Mouse (Mus musculus) midbrain, embryonic 11.5 days (tissue): Measurements from ENCODE around the gene Ceacam1. TPM values are rescaled to one million over a fixed set of nuclear protein-coding genes. Genes with fewer than 3 reads are reported as not detected.

ENCODE experiments used
- ATAC-seq: fragments of 200-750 bp; cut with Nextera tagmentation; 2 replicates; pipeline ENCODE4 v1.8.0; 2017; ENCODE audit warnings: moderate TSS enrichment, moderate library complexity; ENCODE audit not compliant: low FRiP score
- DNase-seq: peaks from one replicate; pipeline ENCODE4 v3.0.0; 2015; ENCODE audit warnings: low spot score; ENCODE audit errors: missing footprints
- H3K27ac ChIP-seq: fragments of 300-500 bp; sonication (generic); 2 replicates; pipeline ENCODE4 v1.5.1; 2014; ENCODE audit warnings: low read depth, low read length
- H3K27me3 ChIP-seq: fragments of 300-500 bp; sonication (generic); 2 replicates; pipeline ENCODE4 v1.6.1; 2014; ENCODE audit warnings: mild to moderate bottlenecking, low read length, moderate library complexity, mixed read lengths; ENCODE audit not compliant: control insufficient read depth, insufficient read depth
- H3K36me3 ChIP-seq: fragments of 300-500 bp; sonication (generic); 2 replicates; pipeline ENCODE4 v1.6.1; 2014; ENCODE audit warnings: mild to moderate bottlenecking, low read length, moderate library complexity, mixed read lengths; ENCODE audit not compliant: control insufficient read depth, insufficient read depth
- H3K4me1 ChIP-seq: fragments of 300-500 bp; sonication (generic); 2 replicates; pipeline ENCODE4 v1.6.1; 2014; ENCODE audit warnings: low read length; ENCODE audit not compliant: control insufficient read depth, insufficient read depth
- H3K4me2 ChIP-seq: fragments of 300-500 bp; sonication (generic); 2 replicates; pipeline ENCODE4 v1.6.1; 2014; ENCODE audit warnings: mild to moderate bottlenecking, moderate library complexity
- H3K4me3 ChIP-seq: fragments of 300-500 bp; sonication (generic); 2 replicates; pipeline ENCODE4 v1.5.1; 2014; ENCODE audit warnings: low read depth, low read length
- H3K9ac ChIP-seq: fragments of 300-500 bp; sonication (generic); 2 replicates; pipeline ENCODE4 v1.6.1; 2014; ENCODE audit warnings: low read length
- H3K9me3 ChIP-seq: fragments of 300-500 bp; sonication (generic); 2 replicates; pipeline ENCODE4 v1.6.1; 2016; ENCODE audit warnings: low read length; ENCODE audit not compliant: control insufficient read depth
- WGBS: fragments of 180-500 bp; shearing (Covaris S2); extraction: QIAGEN DNeasy Blood & Tissue Kit; methylation state at CpG from one replicate; pipeline ENCODE4 v1.1.7; 2014; 5-methylcytosine and 5-hydroxymethylcytosine counted together
- polyA plus RNA-seq: library from polyadenylated mRNA; unstranded; fragments of >200 nt; fragmentation: Nextera tagmentation; extraction: Ambion mirVana; gene quantifications from 2 replicates; pipeline ENCODE4 v1.2.1, GENCODE M21; 2014

Ceacam1 gene
- polyA plus RNA-seq, 1 experiment from 2014 or later: 0.45 TPM

DNA sequence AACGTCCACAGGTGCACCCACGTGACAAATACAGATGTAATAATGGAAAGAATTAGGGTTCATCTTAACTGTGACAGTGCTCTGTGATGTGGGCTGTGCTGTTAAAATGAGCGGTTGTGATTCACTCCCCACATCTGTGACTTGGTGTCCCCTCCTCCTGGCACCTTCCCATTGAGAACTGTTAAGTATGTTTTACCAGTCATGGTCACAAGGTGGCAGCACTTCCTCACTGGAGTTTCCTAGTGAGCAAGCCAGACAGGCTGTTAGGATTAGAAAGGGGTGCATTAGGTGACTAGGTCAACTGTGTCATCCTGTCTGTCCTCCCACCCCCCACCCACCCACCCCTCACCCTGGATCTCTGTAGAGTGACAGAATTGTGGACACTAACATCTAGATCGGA, 53.0 kb downstream of the Ceacam1 start:
- 38% methylated on average over 4 of the region's 4 CpGs for WGBS
- Histone ChIP-seq H3K9me3 (no peaks in the 10 kb centered on the region), H3K36me3 (no peaks in the 10 kb centered on the region), H3K9ac (no peak overlapping the region), H3K27ac (no peak overlapping the region), H3K4me2 (no peak overlapping the region), H3K27me3 (no peaks in the 10 kb centered on the region), H3K4me3 (no peak overlapping the region), H3K4me1 (no peaks in the 10 kb centered on the region)
- ATAC-seq (peak; percentile 52), DNase-seq (peak; percentile 99)

DNA sequence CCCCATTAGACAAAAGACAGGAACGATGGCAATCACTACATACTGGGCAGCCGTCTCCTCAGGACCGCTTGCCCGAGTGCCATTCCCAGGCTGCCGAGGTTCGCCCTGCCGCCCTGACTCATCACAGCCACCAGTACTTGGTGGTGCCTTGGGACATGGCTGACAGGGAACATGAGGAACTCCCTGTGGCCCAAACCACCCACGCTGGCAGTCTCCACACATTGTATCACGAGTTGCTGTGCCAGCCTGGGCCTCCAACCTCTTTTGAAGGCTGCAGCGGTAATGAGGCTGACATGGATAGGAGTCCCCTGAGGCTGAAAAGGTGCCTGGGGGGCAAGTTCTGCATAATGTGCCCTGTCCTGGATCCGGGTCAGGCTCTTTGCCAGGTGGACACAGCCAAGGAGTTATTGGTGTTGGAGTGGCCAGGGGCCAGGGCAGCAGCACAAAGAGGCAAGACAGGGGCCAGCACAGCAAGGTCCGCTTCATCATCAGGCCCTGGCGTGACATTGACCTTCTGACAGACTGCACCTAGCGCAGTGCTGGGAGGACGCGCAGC, 55.0 kb downstream of the Ceacam1 start:
- no peak overlapping the region for H3K9ac ChIP-seq
- WGBS: 78% methylated on average over 16 of the region's 16 CpGs
- H3K4me3 ChIP-seq: no peak overlapping the region
- H3K4me2 ChIP-seq: no peak overlapping the region
- ATAC-seq (no peak), DNase-seq (no peak)
- H3K27ac ChIP-seq: no peak overlapping the region
- no peaks in the 10 kb centered on the region for H3K9me3 ChIP-seq
- no peaks in the 10 kb centered on the region for H3K36me3 ChIP-seq
- H3K4me1 ChIP-seq: no peaks in the 10 kb centered on the region
- no peaks in the 10 kb centered on the region for H3K27me3 ChIP-seq

DNA sequence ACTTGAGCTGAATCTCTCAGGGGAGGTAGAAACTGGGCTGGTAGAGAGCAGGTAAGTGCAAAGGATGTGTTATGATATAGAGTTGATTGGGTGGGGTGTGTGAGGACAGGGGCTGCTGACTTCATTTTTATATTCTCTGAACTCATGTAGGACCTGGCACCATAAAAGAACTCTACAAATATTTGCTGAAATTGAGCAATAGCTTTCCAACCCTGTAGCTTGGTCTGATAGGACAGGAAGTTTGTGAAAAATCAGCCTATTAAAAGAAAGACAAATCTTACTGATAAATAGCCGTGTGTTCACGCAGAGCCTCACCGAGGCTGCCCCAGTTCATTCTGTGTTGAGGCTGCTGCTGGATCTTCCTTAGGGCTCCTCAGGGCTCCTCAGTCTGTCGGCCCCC, 57.5 kb downstream of the Ceacam1 start:
- H3K9ac ChIP-seq: no peak overlapping the region
- no peak overlapping the region for H3K4me2 ChIP-seq
- DNase-seq (no peak), ATAC-seq (no peak)
- H3K4me3 ChIP-seq: no peak overlapping the region
- H3K9me3 ChIP-seq: no peaks in the 10 kb centered on the region
- H3K4me1 ChIP-seq: no peaks in the 10 kb centered on the region
- no peaks in the 10 kb centered on the region for H3K36me3 ChIP-seq
- no peak overlapping the region for H3K27ac ChIP-seq
- no peaks in the 10 kb centered on the region for H3K27me3 ChIP-seq
- 94% methylated on average over 4 of the region's 4 CpGs for WGBS

GRCm38 (mm10) chr7:25419536-25419935, 57.9 kb downstream of the Ceacam1 start:
- no peak overlapping the region for H3K4me2 ChIP-seq
- no peaks in the 10 kb centered on the region for H3K9me3 ChIP-seq
- no peaks in the 10 kb centered on the region for H3K4me1 ChIP-seq
- 81% methylated on average over 8 of the region's 8 CpGs for WGBS
- ATAC-seq: no peak
- H3K27me3 ChIP-seq: no peaks in the 10 kb centered on the region
- no peak overlapping the region for H3K27ac ChIP-seq
- H3K9ac ChIP-seq: no peak overlapping the region
- no peak overlapping the region for H3K4me3 ChIP-seq
- DNase-seq: no peak
- no peaks in the 10 kb centered on the region for H3K36me3 ChIP-seq

- no peaks in the 10 kb centered on the region for H3K27me3 ChIP-seq
- WGBS: 74% methylated on average over 1 of the region's 1 CpGs
- H3K4me1 ChIP-seq: no peaks in the 10 kb centered on the region
- H3K9ac ChIP-seq: no peak overlapping the region
- no peaks in the 10 kb centered on the region for H3K9me3 ChIP-seq
- no peak overlapping the region for H3K4me2 ChIP-seq
- DNase-seq: peak; percentile 86
- no peak overlapping the region for H3K4me3 ChIP-seq
- no peak overlapping the region for H3K27ac ChIP-seq
- H3K36me3 ChIP-seq: no peaks in the 10 kb centered on the region
- ATAC-seq: no peak
Measured at GRCm38 (mm10) chr7:25417597-25417996, 59.8 kb downstream of the Ceacam1 start.

DNA sequence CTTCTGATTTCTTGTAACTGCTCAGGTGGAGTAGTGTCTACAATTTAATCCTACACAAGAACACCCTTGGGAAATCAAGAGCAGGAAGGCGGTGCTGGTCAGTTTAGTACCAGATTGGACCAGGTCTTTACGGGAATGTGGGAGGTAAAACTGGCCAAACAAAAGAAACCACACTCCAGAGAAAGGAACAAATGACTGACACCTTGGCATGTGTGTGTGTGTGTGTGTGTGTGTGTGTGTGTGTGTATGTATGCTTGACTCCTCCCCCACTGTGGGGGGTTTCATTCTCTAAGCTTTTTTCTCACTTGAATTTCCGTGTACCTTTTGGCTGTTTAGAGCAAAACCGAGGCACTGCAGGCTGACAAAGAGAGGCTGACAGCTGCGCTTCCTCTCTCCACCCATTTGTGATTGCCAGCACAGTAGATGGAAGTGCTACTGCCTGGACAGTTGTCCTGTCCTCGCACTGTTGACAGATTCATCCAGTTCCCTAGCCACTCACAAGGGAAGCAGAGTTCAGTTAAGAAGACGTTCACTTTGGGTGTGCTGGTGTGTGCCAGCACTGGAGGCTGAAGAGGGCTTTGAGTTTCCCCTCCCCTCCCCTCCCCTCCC, 64.5 kb downstream of the Ceacam1 start, which contains the start of gene Cxcl17:
Gene Cxcl17 (minus strand): TSS at position 54 of the 609 bp plus-strand sequence.
- DNase-seq: no peak
- H3K4me3 ChIP-seq: no peak within 1 kb of the TSS
- WGBS: 61% methylated on average over 7 of the region's 7 CpGs

DNA sequence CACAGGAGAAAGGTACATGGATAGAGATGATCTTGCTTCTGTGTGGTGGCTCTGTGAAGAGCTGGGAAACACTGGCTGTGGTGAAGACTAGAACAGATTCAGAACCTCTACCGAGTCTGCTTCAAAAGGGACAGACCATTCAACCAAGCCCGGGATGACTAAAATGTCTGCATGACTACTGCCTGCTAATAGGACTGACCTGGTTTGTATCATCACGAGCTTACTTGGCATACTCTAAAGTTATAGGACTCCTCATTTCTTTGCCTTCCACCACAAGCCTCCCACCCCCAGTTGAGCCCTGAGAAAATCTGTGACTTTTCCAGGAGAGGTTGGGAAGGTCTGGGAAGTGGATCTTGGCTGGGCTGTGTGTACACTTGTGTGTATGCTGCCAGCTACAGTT, 65.5 kb downstream of the Ceacam1 start:
- DNase-seq: no peak
- WGBS: 85% methylated on average over 3 of the region's 3 CpGs
- Histone ChIP-seq H3K9ac (no peak overlapping the region), H3K27me3 (no peaks in the 10 kb centered on the region), H3K4me2 (no peak overlapping the region), H3K9me3 (no peaks in the 10 kb centered on the region), H3K27ac (no peak overlapping the region), H3K4me3 (no peak overlapping the region), H3K4me1 (no peaks in the 10 kb centered on the region), H3K36me3 (no peaks in the 10 kb centered on the region)
- no peak for ATAC-seq

More for the DNA sequence above, 64.5 kb downstream of the Ceacam1 start, which contains the start of gene Cxcl17:
- H3K27ac ChIP-seq: no peak within 1 kb of the TSS
- H3K9me3 ChIP-seq: no peaks in the 10 kb centered on the region
- H3K4me1 ChIP-seq: no peaks in the 10 kb centered on the region
- no peaks in the 10 kb centered on the region for H3K36me3 ChIP-seq
- ATAC-seq: no peak
- no peak within 1 kb of the TSS for H3K4me2 ChIP-seq
- H3K27me3 ChIP-seq: no peaks in the 10 kb centered on the region
- no peak within 1 kb of the TSS for H3K9ac ChIP-seq

Other genes starting within 250 kb of the Ceacam1 start
- gene Gsk3a, start 239.8 kb downstream of the Ceacam1 start, polyA plus RNA-seq: 12.8 and 14.6 TPM in 2 replicates
- 11.7 and 13.9 TPM in 2 replicates for gene Erf, start 226.8 kb downstream of the Ceacam1 start, polyA plus RNA-seq
- gene Cic, start 209.9 kb downstream of the Ceacam1 start, polyA plus RNA-seq: 25.5 and 29.7 TPM in 2 replicates
- gene Pafah1b3, start 179.6 kb downstream of the Ceacam1 start, polyA plus RNA-seq: 306 and 332 TPM in 2 replicates
- 1.1 and 1.2 TPM in 2 replicates for gene Prr19, start 176.2 kb downstream of the Ceacam1 start, polyA plus RNA-seq
- 7.2 and 7.7 TPM in 2 replicates for gene Tmem145, start 171.5 kb downstream of the Ceacam1 start, polyA plus RNA-seq
- gene Megf8, start 160.4 kb downstream of the Ceacam1 start, polyA plus RNA-seq: 9.1 and 10.3 TPM in 2 replicates
- gene Cnfn, start 107.9 kb downstream of the Ceacam1 start, polyA plus RNA-seq: not detected in 2 replicates
- 1.7 and 2.3 TPM in 2 replicates for gene Lipe, start 78.9 kb downstream of the Ceacam1 start, polyA plus RNA-seq
- 0.18 and 0.22 TPM in 2 replicates for gene Cxcl17, start 64.7 kb downstream of the Ceacam1 start, polyA plus RNA-seq
- gene Ceacam2, start 62.3 kb upstream of the Ceacam1 start, polyA plus RNA-seq: not detected in 2 replicates
- not detected in 2 replicates for gene Erich4, start 138.3 kb upstream of the Ceacam1 start, polyA plus RNA-seq
- gene Dmac2, start 141.8 kb upstream of the Ceacam1 start, polyA plus RNA-seq: 22.0 and 24.6 TPM in 2 replicates
- 0.36 and 0.65 TPM in 2 replicates for gene B3gnt8, start 149.1 kb upstream of the Ceacam1 start, polyA plus RNA-seq
- gene Bckdha, start 181.4 kb upstream of the Ceacam1 start, polyA plus RNA-seq: 30.0 and 35.4 TPM in 2 replicates
- 40.2 and 46.4 TPM in 2 replicates for gene Exosc5, start 181.6 kb upstream of the Ceacam1 start, polyA plus RNA-seq
- gene Tmem91, start 197.6 kb upstream of the Ceacam1 start, polyA plus RNA-seq: 0.99 and 1.6 TPM in 2 replicates
- gene B9d2, start 203.2 kb upstream of the Ceacam1 start, polyA plus RNA-seq: 30.7 and 31.1 TPM in 2 replicates
- gene Tgfb1, start 209.4 kb upstream of the Ceacam1 start, polyA plus RNA-seq: 0.78 and 1.4 TPM in 2 replicates
- 26.8 and 32.1 TPM in 2 replicates for gene Ccdc97, start 241.5 kb upstream of the Ceacam1 start, polyA plus RNA-seq